Mouse (Mus musculus) heart, embryonic 11.5 days (tissue): ENCODE results near the gene Baz2b. TPM values are rescaled to one million over a fixed set of nuclear protein-coding genes. Genes with fewer than 3 reads are reported as not detected.

Experiments
- ATAC-seq: fragments of 200-750 bp; cut with Nextera tagmentation; replicated peaks from 2 replicates; pipeline ENCODE4 v1.8.0; 2017; ENCODE audit warnings: moderate library complexity; ENCODE audit not compliant: insufficient number of reproducible peaks, low FRiP score, low TSS enrichment
- H3K27ac ChIP-seq: fragments of 300-500 bp; sonication (generic); 2 replicates; pipeline ENCODE4 v1.5.1; 2014; ENCODE audit warnings: mild to moderate bottlenecking, low read depth, low read length
- H3K27me3 ChIP-seq: fragments of 300-500 bp; sonication (generic); 2 replicates; pipeline ENCODE4 v1.6.1; 2014; ENCODE audit warnings: mild to moderate bottlenecking, low read length, mixed read lengths; ENCODE audit not compliant: control insufficient read depth, insufficient read depth
- H3K36me3 ChIP-seq: fragments of 300-500 bp; sonication (generic); 2 replicates; pipeline ENCODE4 v1.6.1; 2014; ENCODE audit warnings: mild to moderate bottlenecking, low read length, moderate library complexity, mixed read lengths; ENCODE audit not compliant: control insufficient read depth, insufficient read depth
- H3K4me1 ChIP-seq: fragments of 300-500 bp; sonication (generic); 2 replicates; pipeline ENCODE4 v1.6.1; 2014; ENCODE audit warnings: low read length; ENCODE audit not compliant: control insufficient read depth, insufficient read depth
- H3K4me2 ChIP-seq: fragments of 300-500 bp; sonication (generic); 2 replicates; pipeline ENCODE4 v1.6.1; 2014; ENCODE audit warnings: mild to moderate bottlenecking, moderate library complexity
- H3K4me3 ChIP-seq: fragments of 300-500 bp; sonication (generic); 2 replicates; pipeline ENCODE4 v1.5.1; 2014; ENCODE audit warnings: low read depth, low read length
- H3K9ac ChIP-seq: fragments of 300-500 bp; sonication (generic); 2 replicates; pipeline ENCODE4 v1.6.1; 2014; ENCODE audit warnings: mild to moderate bottlenecking, low read depth, low read length, moderate library complexity
- H3K9me3 ChIP-seq: fragments of 300-500 bp; sonication (generic); replicated peaks from 2 replicates; pipeline ENCODE4 v1.6.1; 2016; ENCODE audit warnings: low read length; ENCODE audit not compliant: control insufficient read depth
- WGBS: fragments of 180-500 bp; shearing (Covaris S2); extraction: QIAGEN DNeasy Blood & Tissue Kit; methylation state at CpG from one replicate; pipeline ENCODE4 v1.1.7; 2014; ENCODE audit not compliant: insufficient replicate concordance; 5-methylcytosine and 5-hydroxymethylcytosine counted together
- polyA plus RNA-seq: library from polyadenylated mRNA; unstranded; fragments of >200 nt; fragmentation: Nextera tagmentation; extraction: Ambion mirVana; gene quantifications from 2 replicates; pipeline ENCODE4 v1.2.1, GENCODE M21; 2014

Gene Baz2b
- polyA plus RNA-seq, 1 experiment from 2014 or later = 56.1 TPM

- H3K27ac ChIP-seq = no peak overlapping the region
- H3K9ac ChIP-seq = no peak overlapping the region
- no peak overlapping the region for H3K4me3 ChIP-seq
- ATAC-seq = no peak
- H3K4me2 ChIP-seq = no peak overlapping the region
- no peaks in the 10 kb centered on the region for H3K27me3 ChIP-seq
- no peaks in the 10 kb centered on the region for H3K36me3 ChIP-seq
- 77% methylated on average over 3 of the region's 3 CpGs for WGBS
- H3K4me1 ChIP-seq = no peaks in the 10 kb centered on the region
- H3K9me3 ChIP-seq = no peaks in the 10 kb centered on the region
Measured at GRCm38 (mm10) chr2:60177490-60177889, 32.1 kb downstream of the Baz2b start.

- Histone ChIP-seq H3K4me3 (no peak overlapping the region), H3K27ac (no peak overlapping the region), H3K4me2 (no peak overlapping the region), H3K9ac (no peak overlapping the region), H3K27me3 (no peaks in the 10 kb centered on the region), H3K4me1 (no peaks in the 10 kb centered on the region), H3K9me3 (no peaks in the 10 kb centered on the region), H3K36me3 (no peaks in the 10 kb centered on the region)
- 80% methylated on average over 5 of the region's 5 CpGs for WGBS
- ATAC-seq = no peak
Measured at GRCm38 (mm10) chr2:60176087-60176486, 33.6 kb downstream of the Baz2b start.

GRCm38 (mm10) chr2:60175078-60175477, 34.6 kb downstream of the Baz2b start:
- Histone ChIP-seq H3K9me3 (no peaks in the 10 kb centered on the region), H3K27ac (no peak overlapping the region), H3K9ac (no peak overlapping the region), H3K4me2 (no peak overlapping the region), H3K36me3 (no peaks in the 10 kb centered on the region), H3K4me3 (no peak overlapping the region), H3K27me3 (no peaks in the 10 kb centered on the region), H3K4me1 (no peaks in the 10 kb centered on the region)
- WGBS = 93% methylated on average over 3 of the region's 4 CpGs
- ATAC-seq = no peak

- 87% methylated on average over 4 of the region's 4 CpGs for WGBS
- no peaks in the 10 kb centered on the region for H3K4me1 ChIP-seq
- no peak overlapping the region for H3K4me3 ChIP-seq
- H3K9me3 ChIP-seq = no peaks in the 10 kb centered on the region
- H3K4me2 ChIP-seq = no peak overlapping the region
- no peak overlapping the region for H3K27ac ChIP-seq
- no peaks in the 10 kb centered on the region for H3K36me3 ChIP-seq
- ATAC-seq = no peak
- no peak overlapping the region for H3K9ac ChIP-seq
- no peaks in the 10 kb centered on the region for H3K27me3 ChIP-seq
Measured at GRCm38 (mm10) chr2:60173595-60173994, 36.0 kb downstream of the Baz2b start.

GRCm38 (mm10) chr2:60173190-60173589, 36.4 kb downstream of the Baz2b start:
- no peak overlapping the region for H3K27ac ChIP-seq
- ATAC-seq = no peak
- H3K36me3 ChIP-seq = no peaks in the 10 kb centered on the region
- H3K9ac ChIP-seq = no peak overlapping the region
- no peaks in the 10 kb centered on the region for H3K4me1 ChIP-seq
- WGBS = 56% methylated on average over 3 of the region's 3 CpGs
- no peaks in the 10 kb centered on the region for H3K9me3 ChIP-seq
- no peak overlapping the region for H3K4me3 ChIP-seq
- H3K27me3 ChIP-seq = no peaks in the 10 kb centered on the region
- no peak overlapping the region for H3K4me2 ChIP-seq

GRCm38 (mm10) chr2:60172531-60172914, 37.1 kb downstream of the Baz2b start:
- Histone ChIP-seq H3K4me1 (no peaks in the 10 kb centered on the region), H3K36me3 (no peaks in the 10 kb centered on the region), H3K27me3 (no peaks in the 10 kb centered on the region), H3K4me2 (no peak overlapping the region), H3K27ac (no peak overlapping the region), H3K4me3 (no peak overlapping the region), H3K9me3 (no peaks in the 10 kb centered on the region), H3K9ac (no peak overlapping the region)
- WGBS = 78% methylated on average over 2 of the region's 2 CpGs
- no peak for ATAC-seq

- Histone ChIP-seq H3K36me3 (no peaks in the 10 kb centered on the region), H3K9me3 (no peaks in the 10 kb centered on the region), H3K4me1 (no peaks in the 10 kb centered on the region), H3K4me3 (no peak overlapping the region), H3K4me2 (no peak overlapping the region), H3K27me3 (no peaks in the 10 kb centered on the region), H3K27ac (no peak overlapping the region), H3K9ac (no peak overlapping the region)
- ATAC-seq = no peak
- 78% methylated on average over 7 of the region's 7 CpGs for WGBS
Measured at GRCm38 (mm10) chr2:60171786-60172530, 37.7 kb downstream of the Baz2b start.

- Histone ChIP-seq H3K4me2 (no peak overlapping the region), H3K4me3 (no peak overlapping the region), H3K9ac (no peak overlapping the region), H3K36me3 (no peaks in the 10 kb centered on the region), H3K4me1 (no peaks in the 10 kb centered on the region), H3K27ac (no peak overlapping the region), H3K9me3 (no peaks in the 10 kb centered on the region), H3K27me3 (no peaks in the 10 kb centered on the region)
- 92% methylated on average over 4 of the region's 4 CpGs for WGBS
- ATAC-seq = no peak
Measured at GRCm38 (mm10) chr2:60166878-60167277, 42.8 kb downstream of the Baz2b start.

- no peak for ATAC-seq
Measured at GRCm38 (mm10) chr2:60165679-60166078, 44.0 kb downstream of the Baz2b start.

More at GRCm38 (mm10) chr2:60165679-60166078, 44.0 kb downstream of the Baz2b start:
- H3K27me3 ChIP-seq = no peaks in the 10 kb centered on the region
- no peak overlapping the region for H3K4me3 ChIP-seq
- no peak overlapping the region for H3K9ac ChIP-seq
- no peaks in the 10 kb centered on the region for H3K9me3 ChIP-seq
- 90% methylated on average over 11 of the region's 11 CpGs for WGBS
- H3K4me1 ChIP-seq = no peaks in the 10 kb centered on the region
- no peak overlapping the region for H3K27ac ChIP-seq
- no peak overlapping the region for H3K4me2 ChIP-seq
- H3K36me3 ChIP-seq = no peaks in the 10 kb centered on the region
